Mouse (Mus musculus): ENCODE data around the gene Zfp28.

The Zfp28 gene

DNA sequence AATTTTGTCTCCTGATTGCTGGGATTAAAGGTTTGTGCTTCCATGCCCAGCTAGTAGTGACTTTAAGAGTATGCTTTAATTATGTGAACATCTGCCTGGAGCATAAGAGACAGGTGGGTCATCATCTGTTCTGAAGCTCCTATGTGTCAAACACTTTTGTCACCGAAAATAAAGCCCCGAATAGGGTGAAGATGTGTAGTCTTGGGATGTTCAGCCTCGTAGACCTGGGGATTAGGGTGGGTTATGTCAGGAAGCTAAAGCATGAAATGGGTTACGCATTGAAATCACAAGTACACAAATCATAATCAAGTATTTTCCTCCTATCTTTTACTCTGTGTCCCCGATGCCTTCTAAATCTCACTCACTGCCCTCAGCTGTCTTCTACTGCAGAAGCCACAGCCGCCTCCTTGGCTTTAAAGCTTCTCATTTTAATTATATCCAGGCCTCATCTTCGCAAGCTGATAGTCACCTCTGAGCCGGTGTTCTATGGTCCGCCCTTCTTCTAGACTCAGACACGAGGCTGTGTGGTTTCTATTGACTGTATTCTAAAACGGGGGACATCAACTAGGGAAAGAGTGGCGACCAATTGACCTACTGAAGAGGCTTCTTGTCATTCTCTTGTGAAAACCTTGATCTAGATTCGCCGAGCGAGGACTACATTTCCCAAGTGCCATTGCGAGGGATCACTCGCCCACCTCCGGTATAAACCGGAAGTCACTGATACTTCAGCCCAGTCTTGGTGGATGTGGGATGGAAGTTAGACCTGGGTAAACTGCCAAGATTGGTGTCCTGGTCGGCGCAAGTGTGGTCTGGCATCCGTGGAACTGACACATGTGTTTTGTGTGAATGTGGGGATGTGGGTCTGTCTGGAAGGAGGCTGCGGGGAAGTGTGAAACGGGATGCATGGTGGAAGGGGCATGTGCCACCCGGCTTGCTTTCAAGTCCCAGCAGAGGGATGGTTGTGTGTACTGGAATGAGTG lies 15.2 kb downstream of the Zfp28 start, which contains the start of gene Smim17:
Gene Smim17 (plus strand): TSS at position 720 of the 980 bp plus-strand sequence.
- peak in 1 of 2 experiments; percentile 18 for DNase-seq (ENCODE audit: low spot score in 2 of 2)

DNA sequence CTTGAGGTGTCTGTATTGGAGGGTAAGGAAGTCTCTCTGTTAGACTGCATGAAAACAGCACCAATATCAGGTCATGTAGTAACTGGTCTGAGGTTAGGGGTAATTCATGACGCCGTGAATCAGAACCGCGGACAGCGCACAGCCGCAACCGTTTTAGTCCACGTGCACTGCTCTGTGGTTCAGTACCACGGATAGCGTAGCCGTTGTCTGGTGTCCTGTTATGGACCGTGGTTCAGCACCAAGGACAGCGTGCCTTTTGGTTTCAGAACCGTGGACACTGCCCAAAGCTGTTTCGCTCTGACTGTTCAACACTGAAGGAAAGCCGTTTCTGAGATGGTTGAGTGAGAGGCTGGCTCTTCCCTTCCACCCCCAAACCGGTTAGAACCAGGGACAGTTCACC lies 26.9 kb downstream of the Zfp28 start, which contains the start of gene Gm20715:
Gene Gm20715 (plus strand): TSS at position 235 of the 400 bp plus-strand sequence.
- DNase-seq (ENCODE audit: low spot score in 2 of 2), result peak; percentile 80 to 89

DNA sequence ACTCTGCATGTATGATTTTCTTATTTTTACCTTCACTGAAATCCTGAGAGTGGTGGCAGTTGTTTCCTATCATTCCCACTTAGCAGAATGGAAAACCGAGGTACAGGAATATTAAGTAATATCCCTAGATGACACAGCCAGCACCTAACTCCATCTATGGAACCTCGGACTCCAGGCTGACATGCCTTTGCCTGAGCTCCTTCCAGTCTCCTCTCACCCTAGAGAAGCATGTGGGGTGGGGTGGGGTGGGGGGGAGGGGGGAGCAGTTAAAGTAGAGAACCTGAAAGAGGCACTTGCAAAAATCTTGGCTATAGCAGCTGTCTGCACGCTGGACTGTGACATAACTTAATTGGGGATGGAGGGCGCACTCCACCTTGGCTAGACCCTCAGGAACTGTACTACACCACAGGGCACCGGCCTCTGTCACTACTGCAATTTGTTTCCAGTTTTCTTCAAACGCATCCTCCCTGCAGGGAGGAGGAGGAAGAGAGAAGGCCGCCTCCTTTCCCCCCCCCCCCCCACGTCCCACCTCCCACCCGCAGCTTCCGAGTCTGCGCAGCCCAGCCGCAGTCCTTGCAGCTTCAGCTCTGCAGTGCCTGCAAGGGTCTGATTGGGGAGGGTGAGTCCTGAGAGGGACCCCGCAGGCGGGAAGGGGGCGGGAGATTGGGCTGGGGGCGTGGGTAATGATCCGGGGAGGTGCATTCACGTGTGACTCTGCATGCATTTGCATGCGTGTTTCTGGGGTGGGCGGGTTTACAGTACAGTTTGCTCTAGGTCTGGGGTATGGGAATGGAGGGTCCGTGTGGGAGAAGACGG lies 31.7 kb downstream of the Zfp28 start:
- no peak for DNase-seq (ENCODE audit: low spot score in 2 of 2)

DNA sequence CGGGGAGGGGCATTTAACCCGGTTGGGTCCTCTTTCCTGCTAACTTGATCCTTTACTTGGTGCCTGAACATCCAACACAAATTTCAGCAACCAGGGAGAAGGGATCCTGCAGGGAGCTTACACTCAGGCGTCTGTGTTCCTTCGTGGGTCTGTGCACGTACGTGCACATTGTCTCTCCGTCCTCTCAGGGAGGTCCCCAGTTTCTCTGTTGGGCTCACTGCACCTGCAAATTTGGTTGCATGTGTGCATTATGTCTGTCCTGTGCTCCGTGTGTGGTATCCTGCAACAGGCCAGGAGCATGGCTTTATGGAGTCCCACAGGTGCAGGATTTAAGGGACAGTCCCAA lies 32.3 kb downstream of the Zfp28 start:
- no peak for DNase-seq (ENCODE audit: low spot score in 2 of 2)

DNA sequence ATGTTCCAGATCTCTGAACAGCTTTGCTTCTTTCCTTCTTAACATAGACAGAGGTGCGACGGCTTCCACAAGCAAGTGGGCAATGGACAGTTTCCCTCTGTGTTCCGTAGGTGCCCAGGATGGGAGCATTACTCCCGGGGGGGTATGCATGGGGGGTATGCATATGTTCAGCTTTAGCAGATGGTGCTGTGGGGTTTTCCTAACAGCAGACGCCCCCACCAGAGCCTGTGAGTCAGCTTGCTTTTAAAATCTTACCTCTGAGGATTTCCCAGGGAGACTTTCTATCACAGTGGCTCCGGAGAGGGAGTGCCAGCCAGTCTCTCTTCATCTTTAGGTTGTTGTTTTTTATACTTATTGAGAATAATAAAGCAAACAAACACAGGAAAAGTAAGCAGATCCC lies 36.8 kb downstream of the Zfp28 start:
- no peak for DNase-seq (ENCODE audit: low spot score in 2 of 2)

DNA sequence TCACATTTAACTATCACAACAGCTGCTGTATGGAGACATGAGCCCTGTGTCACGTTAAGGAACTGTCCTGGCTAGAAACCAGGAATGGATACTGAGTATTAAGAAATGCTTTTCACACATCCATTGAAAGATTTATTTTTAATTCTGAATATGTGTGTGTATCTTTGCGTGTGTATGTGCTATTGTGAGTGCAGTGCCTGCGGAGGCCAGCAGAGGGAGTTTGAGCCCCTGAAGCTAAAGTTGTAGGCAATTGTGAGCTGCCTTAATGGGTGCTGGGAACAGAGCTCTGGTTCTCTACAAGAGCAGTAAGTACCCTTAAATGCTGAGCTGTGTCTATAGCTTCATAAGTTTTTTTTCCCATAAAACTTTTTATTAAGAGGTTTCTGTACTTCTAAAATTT lies 46.3 kb downstream of the Zfp28 start:
- DNase-seq (ENCODE audit: low spot score in 2 of 2), result no peak

DNA sequence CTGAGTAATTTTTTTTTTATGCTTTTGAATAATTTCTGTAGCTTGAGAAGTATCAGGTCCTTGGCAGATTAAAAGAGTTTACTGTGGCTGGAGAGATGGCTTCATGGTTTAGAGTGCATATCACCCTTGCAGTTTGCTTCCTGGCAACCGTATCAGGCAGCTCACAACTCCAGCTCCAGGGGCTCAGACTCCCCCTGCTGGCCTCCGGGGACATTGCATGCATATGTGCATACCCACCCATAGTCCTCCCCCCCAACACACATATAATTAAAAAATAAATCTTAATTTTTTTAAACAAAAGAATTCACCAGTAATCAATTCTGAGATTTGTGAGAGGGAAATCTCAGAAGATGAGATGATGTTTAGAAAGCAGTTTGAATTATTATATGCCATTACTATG lies 47.2 kb downstream of the Zfp28 start:
- DNase-seq (ENCODE audit: low spot score in 2 of 2), result no peak

DNA sequence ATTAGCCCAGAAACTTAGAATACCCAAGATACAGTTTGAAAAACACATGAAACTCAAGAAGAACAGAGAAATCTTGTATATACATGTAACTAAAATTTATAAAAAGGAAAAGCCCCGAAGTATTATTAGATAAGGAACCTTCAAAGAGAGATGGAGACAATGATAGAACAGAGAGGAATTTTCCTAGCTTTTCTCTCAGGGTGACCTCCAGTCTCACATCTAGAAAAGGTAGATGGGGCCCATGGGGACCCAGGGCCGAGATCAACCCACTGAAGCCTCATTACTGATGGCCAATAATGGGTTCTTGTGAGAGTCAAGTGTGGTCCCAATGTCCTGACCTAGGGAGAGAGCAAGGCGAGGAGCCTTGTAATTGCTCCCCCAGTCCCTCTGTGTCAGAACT lies 55.3 kb downstream of the Zfp28 start, which contains the start of gene Olfr1344:
Gene Olfr1344 (plus strand): TSS at position 301 of the 400 bp plus-strand sequence.
- no peak for DNase-seq (ENCODE audit: low spot score in 2 of 2)

DNA sequence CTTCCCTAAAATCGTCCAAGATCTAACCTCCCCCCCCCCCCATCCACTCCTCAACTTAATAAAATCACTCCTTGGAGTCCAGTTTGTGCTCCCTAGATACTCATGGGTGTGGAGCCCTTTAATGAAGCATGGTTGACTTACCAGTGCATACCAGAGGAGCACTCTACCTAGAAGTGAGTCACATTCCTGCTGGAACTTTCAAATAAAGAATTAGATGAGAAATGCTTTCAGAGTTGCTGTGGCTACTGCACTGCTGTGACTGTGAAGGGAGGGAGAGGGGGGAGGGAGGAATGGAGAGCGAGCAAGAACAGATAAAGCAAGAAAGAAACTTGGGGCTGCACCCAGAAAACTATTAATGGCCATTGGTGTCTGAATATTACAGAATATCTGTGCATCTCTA lies 58.1 kb downstream of the Zfp28 start:
- DNase-seq (ENCODE audit: low spot score in 2 of 2), result no peak

All from spleen, postnatal 4 days (tissue).